Mouse (Mus musculus): Measurements from ENCODE around the gene Nxn. TPM values are rescaled to one million over a fixed set of nuclear protein-coding genes. Genes with fewer than 3 reads are reported as not detected.

Gene Nxn
- polyA plus RNA-seq, 1 experiment: 24.7 TPM

DNA sequence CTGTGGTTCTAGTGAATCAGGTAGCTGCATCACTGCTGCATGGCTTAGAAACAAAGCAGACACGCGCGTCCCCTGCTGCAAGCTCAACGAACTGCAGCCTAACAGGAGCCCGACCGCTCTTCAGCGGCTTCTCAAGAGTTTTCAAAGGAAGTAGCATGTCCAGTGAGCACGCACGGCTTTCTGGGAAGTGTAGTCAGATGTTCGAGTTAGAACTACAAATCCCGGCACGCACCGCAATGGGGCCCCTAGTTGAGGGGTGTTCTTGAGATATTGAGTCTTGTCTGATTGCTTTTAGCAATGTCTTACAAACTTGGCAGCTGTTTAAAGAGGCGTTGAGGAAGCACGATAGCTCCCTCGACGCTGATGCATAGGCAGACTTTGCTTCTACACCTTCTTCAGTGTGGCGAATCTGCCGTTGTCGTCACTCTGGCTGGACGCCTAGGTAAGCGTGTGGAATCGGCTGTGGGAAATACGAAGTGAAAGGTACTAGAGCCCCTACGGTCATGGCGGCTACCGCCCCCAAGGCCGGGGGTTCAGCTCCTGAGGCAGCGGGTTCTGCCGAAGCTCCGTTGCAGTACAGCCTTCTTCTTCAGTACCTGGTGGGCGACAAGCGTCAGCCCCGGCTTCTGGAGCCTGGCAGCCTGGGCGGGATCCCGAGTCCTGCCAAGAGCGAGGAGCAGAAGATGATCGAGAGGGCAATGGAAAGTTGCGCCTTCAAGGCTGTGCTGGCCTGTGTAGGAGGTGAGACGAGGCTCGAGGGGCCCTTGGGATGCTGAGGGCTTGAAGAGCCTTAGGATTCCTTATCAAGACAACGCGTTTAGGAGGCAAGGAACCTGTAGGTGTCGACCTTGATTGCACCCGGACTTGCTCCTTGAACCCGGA, 8.0 kb upstream of the Nxn start, which contains the start of gene Timm22:
TSS of gene Timm22 (plus strand) at position 251 of the 882 bp plus-strand sequence.
- Histone ChIP-seq H3K4me3 (ENCODE audit: control insufficient read depth, insufficient read depth, low read length) (peak within 1 kb of the TSS; percentile 93), H3K27ac (ENCODE audit: control insufficient read depth, insufficient read depth, low read length) (peak within 1 kb of the TSS; percentile 53), H3K27me3 (ENCODE audit: control insufficient read depth, insufficient read depth, low read length) (no peaks in the 10 kb centered on the region), H3K36me3 (ENCODE audit: control insufficient read depth, insufficient read depth, low read length) (no peaks in the 10 kb centered on the region), H3K4me1 (replicated peaks; ENCODE audit: control insufficient read depth, insufficient read depth, low read length) (no peaks in the 10 kb centered on the region)
- DNase-seq: peak; percentile 99
- TF ChIP-seq CTCF (IDR thresholded peaks at IDR 0.05; ENCODE audit: borderline replicate concordance, control insufficient read depth, extremely low read depth, insufficient read depth, low read length, poor library complexity) (peak; percentile 88), POLR2A (IDR thresholded peaks at IDR 0.05; ENCODE audit: control insufficient read depth, extremely low read depth, insufficient read depth, low read length, poor library complexity) (peak; percentile 58)
- WGBS: under 1% methylated on average over 46 of the region's 46 CpGs

DNA sequence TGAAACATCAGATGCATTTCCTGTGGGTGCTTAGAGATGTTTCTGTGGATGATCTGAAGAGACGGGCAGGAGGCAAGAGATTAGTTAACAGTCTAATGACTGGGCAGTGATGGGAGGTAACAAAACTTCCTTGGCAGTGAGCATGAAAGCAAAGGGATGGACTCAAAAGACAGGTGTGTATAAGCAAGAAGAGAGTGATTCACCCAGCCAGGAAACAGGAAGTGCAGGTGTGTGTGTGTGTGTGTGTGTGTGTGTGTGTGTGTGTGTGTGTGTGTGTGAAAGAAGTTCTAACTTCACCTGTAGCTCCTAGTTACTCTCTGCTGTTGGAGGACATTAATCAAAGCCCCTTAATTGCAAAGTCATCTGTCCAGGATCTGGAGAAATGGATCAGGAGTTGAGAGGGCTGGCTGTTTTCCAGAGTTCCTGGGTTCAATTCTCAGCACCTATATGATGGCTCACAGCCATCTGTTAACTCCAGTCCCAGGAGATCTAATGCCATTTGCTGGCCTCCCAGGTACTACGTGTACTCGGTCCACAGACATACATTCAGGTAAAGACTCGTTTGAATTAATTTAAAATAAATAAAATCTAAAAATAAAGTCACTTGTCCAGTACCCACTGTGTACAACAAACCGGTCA, 6.8 kb upstream of the Nxn start:
- TF ChIP-seq CTCF (IDR thresholded peaks at IDR 0.05; ENCODE audit: borderline replicate concordance, control insufficient read depth, extremely low read depth, insufficient read depth, low read length, poor library complexity) (no peak), POLR2A (IDR thresholded peaks at IDR 0.05; ENCODE audit: control insufficient read depth, extremely low read depth, insufficient read depth, low read length, poor library complexity) (no peak)
- 0 out of 2 replicates have a peak overlapping the region, but pooled peaks have one; percentile 23 for H3K27ac ChIP-seq (ENCODE audit: control insufficient read depth, insufficient read depth, low read length)
- DNase-seq: peak; percentile 26
- no peak overlapping the region for H3K4me3 ChIP-seq (ENCODE audit: control insufficient read depth, insufficient read depth, low read length)
- no peaks in the 10 kb centered on the region for H3K36me3 ChIP-seq (ENCODE audit: control insufficient read depth, insufficient read depth, low read length)
- no peaks in the 10 kb centered on the region for H3K4me1 ChIP-seq (replicated peaks; ENCODE audit: control insufficient read depth, insufficient read depth, low read length)
- 74% methylated on average over 5 of the region's 5 CpGs for WGBS
- no peaks in the 10 kb centered on the region for H3K27me3 ChIP-seq (ENCODE audit: control insufficient read depth, insufficient read depth, low read length)

DNA sequence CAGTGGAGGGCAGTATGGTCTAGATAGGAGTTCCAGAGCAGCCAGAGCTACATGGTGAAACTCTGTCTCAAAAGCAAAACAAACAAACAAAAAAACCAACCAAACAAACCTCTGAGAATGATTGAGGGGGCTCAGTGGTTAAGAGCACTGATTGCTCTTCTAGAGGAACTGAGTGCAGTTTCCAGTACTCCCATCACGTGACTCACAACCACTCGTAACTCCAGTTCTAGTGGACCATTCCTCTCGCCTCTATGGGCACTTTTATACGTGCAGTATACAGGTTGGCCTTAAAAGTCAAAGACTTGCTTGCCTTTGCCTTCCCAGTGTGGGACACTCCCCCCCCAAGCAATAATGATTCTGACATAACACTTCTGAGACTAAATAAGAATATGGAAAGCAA, 6.2 kb upstream of the Nxn start:
- Histone ChIP-seq H3K27ac (ENCODE audit: control insufficient read depth, insufficient read depth, low read length) (0 out of 2 replicates have a peak overlapping the region, but pooled peaks have one; percentile 23), H3K36me3 (ENCODE audit: control insufficient read depth, insufficient read depth, low read length) (no peaks in the 10 kb centered on the region), H3K4me1 (replicated peaks; ENCODE audit: control insufficient read depth, insufficient read depth, low read length) (no peaks in the 10 kb centered on the region), H3K4me3 (ENCODE audit: control insufficient read depth, insufficient read depth, low read length) (no peak overlapping the region), H3K27me3 (ENCODE audit: control insufficient read depth, insufficient read depth, low read length) (no peaks in the 10 kb centered on the region)
- 68% methylated on average over 4 of the region's 4 CpGs for WGBS
- DNase-seq: no peak
- no peak for TF ChIP-seq CTCF (IDR thresholded peaks at IDR 0.05; ENCODE audit: borderline replicate concordance, control insufficient read depth, extremely low read depth, insufficient read depth, low read length, poor library complexity)
- no peak for TF ChIP-seq POLR2A (IDR thresholded peaks at IDR 0.05; ENCODE audit: control insufficient read depth, extremely low read depth, insufficient read depth, low read length, poor library complexity)

GRCm38 (mm10) chr11:76401398-76401797, 2.5 kb upstream of the Nxn start:
- DNase-seq: no peak
- Histone ChIP-seq H3K27ac (ENCODE audit: control insufficient read depth, insufficient read depth, low read length) (no peak overlapping the region), H3K27me3 (ENCODE audit: control insufficient read depth, insufficient read depth, low read length) (no peaks in the 10 kb centered on the region), H3K4me1 (replicated peaks; ENCODE audit: control insufficient read depth, insufficient read depth, low read length) (peaks cover 8% of the 10 kb centered on the region), H3K4me3 (ENCODE audit: control insufficient read depth, insufficient read depth, low read length) (no peak overlapping the region), H3K36me3 (ENCODE audit: control insufficient read depth, insufficient read depth, low read length) (no peaks in the 10 kb centered on the region)
- TF ChIP-seq CTCF (IDR thresholded peaks at IDR 0.05; ENCODE audit: borderline replicate concordance, control insufficient read depth, extremely low read depth, insufficient read depth, low read length, poor library complexity) (no peak), POLR2A (IDR thresholded peaks at IDR 0.05; ENCODE audit: control insufficient read depth, extremely low read depth, insufficient read depth, low read length, poor library complexity) (no peak)
- WGBS: 95% methylated on average over 10 of the region's 10 CpGs

DNA sequence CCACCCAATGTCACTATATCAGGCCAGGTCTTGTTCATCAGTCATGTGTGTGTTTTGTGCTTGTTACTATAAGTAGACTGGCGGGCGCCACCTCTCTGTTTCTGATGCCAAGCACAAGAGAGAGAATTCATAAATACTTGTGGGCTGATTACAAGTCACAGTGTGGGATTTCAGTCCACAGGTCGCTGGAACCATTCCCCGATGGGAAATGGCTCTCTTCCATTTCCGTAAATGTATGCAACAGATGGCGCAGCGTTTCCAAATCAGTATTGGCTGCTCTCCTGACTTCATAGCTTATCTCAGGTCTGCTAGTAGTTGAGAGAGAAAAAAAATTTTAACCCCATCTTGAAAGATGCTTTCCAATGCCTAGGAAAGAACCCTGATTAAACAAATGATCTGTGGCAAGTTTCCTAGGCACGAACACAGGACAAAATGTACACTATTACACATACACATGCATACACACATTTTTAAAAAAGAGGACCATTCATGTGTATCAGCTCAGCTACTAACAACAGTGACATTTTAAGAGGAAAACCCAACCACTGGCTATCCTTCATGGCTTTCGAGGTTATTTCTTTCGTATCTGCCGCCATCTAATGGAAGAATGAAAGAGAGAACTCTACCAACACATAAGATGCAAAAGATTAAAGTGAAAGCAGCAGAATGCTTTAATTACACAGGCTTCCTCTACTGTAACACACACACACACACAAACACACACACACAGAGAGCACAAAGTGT, 819 bp upstream of the Nxn start:
- Histone ChIP-seq H3K27me3 (ENCODE audit: control insufficient read depth, insufficient read depth, low read length) (no peaks in the 10 kb centered on the region), H3K36me3 (ENCODE audit: control insufficient read depth, insufficient read depth, low read length) (no peaks in the 10 kb centered on the region), H3K27ac (ENCODE audit: control insufficient read depth, insufficient read depth, low read length) (no peak overlapping the region), H3K4me3 (ENCODE audit: control insufficient read depth, insufficient read depth, low read length) (no peak overlapping the region), H3K4me1 (replicated peaks; ENCODE audit: control insufficient read depth, insufficient read depth, low read length) (peaks cover 12% of the 10 kb centered on the region)
- DNase-seq: peak; percentile 43
- TF ChIP-seq CTCF (IDR thresholded peaks at IDR 0.05; ENCODE audit: borderline replicate concordance, control insufficient read depth, extremely low read depth, insufficient read depth, low read length, poor library complexity) (no peak), POLR2A (IDR thresholded peaks at IDR 0.05; ENCODE audit: control insufficient read depth, extremely low read depth, insufficient read depth, low read length, poor library complexity) (no peak)
- 7% methylated on average over 11 of the region's 11 CpGs for WGBS

DNA sequence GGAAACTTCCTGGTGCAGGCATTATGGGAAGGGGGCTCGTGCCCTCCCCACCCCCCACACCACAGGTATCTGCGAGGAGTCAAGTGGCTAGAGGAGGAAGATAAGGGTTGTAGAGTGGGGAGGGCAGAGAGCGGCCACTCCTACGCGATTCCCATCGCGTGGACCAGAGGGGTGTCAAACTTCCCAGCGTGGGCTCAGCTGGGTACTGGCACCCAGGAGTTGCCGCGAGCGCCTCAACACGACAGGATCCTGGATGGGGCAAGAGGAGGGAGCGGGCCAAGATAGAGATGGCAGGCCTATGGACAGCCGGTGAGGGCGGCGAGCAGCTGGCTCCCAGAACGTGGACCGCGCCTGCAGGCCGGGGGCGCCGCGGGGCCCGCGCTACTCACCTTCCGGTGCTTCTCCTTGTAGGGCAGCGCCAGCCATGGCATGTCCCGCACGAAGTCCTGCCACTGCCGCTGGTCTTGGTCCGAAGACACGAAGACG, 585 bp downstream of the Nxn start:
- Histone ChIP-seq H3K27me3 (ENCODE audit: control insufficient read depth, insufficient read depth, low read length) (no peaks in the 10 kb centered on the region), H3K4me1 (replicated peaks; ENCODE audit: control insufficient read depth, insufficient read depth, low read length) (peaks cover 13% of the 10 kb centered on the region), H3K27ac (ENCODE audit: control insufficient read depth, insufficient read depth, low read length) (no peak overlapping the region), H3K4me3 (ENCODE audit: control insufficient read depth, insufficient read depth, low read length) (peak overlapping the region; percentile 77), H3K36me3 (ENCODE audit: control insufficient read depth, insufficient read depth, low read length) (no peaks in the 10 kb centered on the region)
- DNase-seq: no peak
- under 1% methylated on average over 33 of the region's 33 CpGs for WGBS
- TF ChIP-seq POLR2A (IDR thresholded peaks at IDR 0.05; ENCODE audit: control insufficient read depth, extremely low read depth, insufficient read depth, low read length, poor library complexity): no peak
- no peak for TF ChIP-seq CTCF (IDR thresholded peaks at IDR 0.05; ENCODE audit: borderline replicate concordance, control insufficient read depth, extremely low read depth, insufficient read depth, low read length, poor library complexity)

All from thymus, adult 2 months (tissue).